Mouse (Mus musculus) CD4-positive, CD25-positive, alpha-beta regulatory T cell (primary cell): ENCODE data around the gene Taar3. TPM values are rescaled to one million over a fixed set of nuclear protein-coding genes. Genes with fewer than 3 reads are reported as not detected.

Experiments
- polyA plus RNA-seq: library from polyadenylated mRNA; unstranded; fragments of 100-300 nt; shearing (Covaris generic); gene quantifications from one replicate; pipeline ENCODE4 v1.2.1, GENCODE M21; 2017

The Taar3 gene
- not detected for polyA plus RNA-seq

GRCm38 (mm10) chr10:23949508-23950005 lies at the start of gene Taar3:
Gene Taar3 (plus strand): TSS chr10:23949558.

GRCm38 (mm10) chr10:23920056-23920455 lies 29.3 kb upstream of the Taar3 start, which contains the start of gene Taar1:
Gene Taar1 (plus strand): TSS chr10:23920356.

DNA sequence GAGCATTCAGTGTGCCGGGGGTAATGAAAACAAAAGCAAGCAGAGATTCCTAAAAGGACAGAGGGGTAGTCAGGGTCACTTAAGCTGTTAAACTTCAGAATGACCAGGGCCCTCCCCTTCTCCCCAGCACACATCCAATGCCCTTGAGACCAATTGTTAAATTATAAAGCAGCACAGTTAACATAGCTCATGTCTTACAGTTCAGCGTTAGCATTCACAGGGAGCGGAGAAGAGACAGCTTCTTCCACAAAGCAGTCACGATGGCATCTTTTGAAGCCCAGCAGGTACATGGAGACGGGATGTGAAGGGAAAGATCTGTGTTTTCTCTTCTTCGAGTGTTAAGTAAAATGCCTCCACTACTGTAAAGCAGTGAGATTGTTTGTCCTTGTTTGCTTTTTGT lies 11.0 kb upstream of the Taar3 start, which contains the start of gene Taar2:
Gene Taar2, plus strand, starts transcription at position 261 of the 400 bp plus-strand sequence.

GRCm38 (mm10) chr10:23960444-23960915 lies 11.1 kb downstream of the Taar3 start, which contains the start of gene Taar4:
Gene Taar4 (plus strand): TSS chr10:23960494.

DNA sequence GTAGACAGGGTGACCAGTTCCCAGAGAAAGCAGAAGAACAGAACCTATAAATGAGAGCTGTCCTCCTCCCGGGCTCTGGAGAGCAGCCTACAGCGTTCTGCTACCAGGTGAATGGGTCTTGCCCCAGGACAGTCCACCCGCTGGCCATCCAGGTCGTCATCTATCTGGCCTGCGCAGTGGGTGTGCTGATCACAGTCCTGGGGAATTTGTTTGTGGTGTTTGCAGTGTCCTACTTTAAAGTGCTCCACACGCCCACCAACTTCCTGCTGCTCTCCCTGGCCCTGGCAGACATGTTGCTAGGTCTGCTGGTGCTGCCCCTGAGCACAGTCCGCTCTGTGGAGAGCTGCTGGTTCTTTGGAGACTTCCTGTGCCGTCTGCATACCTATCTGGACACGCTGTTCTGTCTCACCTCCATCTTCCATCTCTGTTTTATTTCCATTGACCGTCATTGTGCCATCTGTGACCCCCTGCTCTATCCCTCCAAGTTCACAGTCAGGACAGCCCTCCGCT lies 21.4 kb downstream of the Taar3 start, which contains the start of gene Taar5:
Gene Taar5, plus strand, starts transcription at position 51 of the 510 bp plus-strand sequence.

GRCm38 (mm10) chr10:23985546-23985945 lies 36.2 kb downstream of the Taar3 start, which contains the start of gene Taar6:
Gene Taar6 (minus strand): TSS chr10:23985646.

DNA sequence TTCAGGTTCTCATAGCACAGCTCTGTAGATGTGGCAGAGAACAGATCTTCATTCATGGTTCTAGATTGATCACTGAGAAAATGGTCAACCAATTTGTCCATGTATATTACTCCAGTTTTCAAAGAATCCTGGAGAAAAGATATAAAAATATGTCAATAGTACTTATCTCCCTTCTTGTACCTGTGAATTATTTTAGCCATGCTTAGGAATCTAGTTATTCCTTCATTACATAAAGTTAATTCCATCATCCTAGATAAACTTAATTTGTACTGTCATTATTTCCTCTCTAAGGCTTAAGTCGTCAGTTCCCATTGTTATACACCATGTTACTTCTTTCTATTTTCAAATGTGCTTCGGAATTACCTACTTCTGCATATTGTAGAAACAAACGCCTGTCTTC lies 44.0 kb downstream of the Taar3 start, which contains the start of gene Taar7a:
Gene Taar7a, minus strand, starts transcription at position 101 of the 400 bp plus-strand sequence.

DNA sequence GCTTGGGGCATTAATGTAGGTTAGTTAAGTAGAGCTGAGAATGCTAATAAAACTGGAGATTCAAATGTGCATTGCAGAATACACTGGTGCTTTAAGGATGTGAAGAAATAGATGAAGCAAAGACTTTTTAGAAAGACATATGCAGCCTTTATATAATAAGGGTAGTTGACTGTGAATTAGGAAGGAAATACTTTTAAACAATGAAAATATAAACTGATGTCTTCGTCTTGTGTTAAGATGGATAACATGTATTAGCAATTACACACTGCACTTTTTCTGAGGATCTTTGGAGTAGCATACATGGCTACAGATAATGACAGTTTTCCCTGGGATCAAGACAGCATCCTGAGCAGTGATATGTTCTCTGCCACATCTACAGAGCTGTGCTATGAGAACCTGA lies 50.3 kb downstream of the Taar3 start, which contains the start of gene Taar7b:
Gene Taar7b, plus strand, starts transcription at position 301 of the 400 bp plus-strand sequence.

Other genes starting within 250 kb of the Taar3 start
- gene Rps12, start 162.3 kb upstream of the Taar3 start, polyA plus RNA-seq, result 49.0 TPM
- not detected for gene Slc18b1, start 152.6 kb upstream of the Taar3 start, polyA plus RNA-seq
- 0.10 TPM for gene Vnn3, start 98.1 kb upstream of the Taar3 start, polyA plus RNA-seq
- gene Vnn1, start 54.9 kb upstream of the Taar3 start, polyA plus RNA-seq, result not detected
- gene Taar1, start 29.2 kb upstream of the Taar3 start, polyA plus RNA-seq, result not detected
- gene Taar2, start 11.0 kb upstream of the Taar3 start, polyA plus RNA-seq, result not detected
- not detected for gene Taar4, start 10.9 kb downstream of the Taar3 start, polyA plus RNA-seq
- gene Taar5, start 21.1 kb downstream of the Taar3 start, polyA plus RNA-seq, result not detected
- gene Taar6, start 36.1 kb downstream of the Taar3 start, polyA plus RNA-seq, result not detected
- not detected for gene Taar7a, start 43.9 kb downstream of the Taar3 start, polyA plus RNA-seq
- gene Taar7b, start 50.4 kb downstream of the Taar3 start, polyA plus RNA-seq, result not detected
- gene Taar7d, start 77.7 kb downstream of the Taar3 start, polyA plus RNA-seq, result not detected
- gene Taar7e, start 88.1 kb downstream of the Taar3 start, polyA plus RNA-seq, result not detected
- gene Taar7f, start 100.0 kb downstream of the Taar3 start, polyA plus RNA-seq, result not detected
- gene Taar8a, start 126.9 kb downstream of the Taar3 start, polyA plus RNA-seq, result not detected
- gene Taar8b, start 142.7 kb downstream of the Taar3 start, polyA plus RNA-seq, result not detected
- not detected for gene Taar8c, start 152.4 kb downstream of the Taar3 start, polyA plus RNA-seq
- not detected for gene Taar9, start 160.0 kb downstream of the Taar3 start, polyA plus RNA-seq
- 38.7 TPM for gene Stx7, start 199.7 kb downstream of the Taar3 start, polyA plus RNA-seq